Mouse (Mus musculus): ENCODE measurements around the gene Mtrf1l. TPM values are rescaled to one million over a fixed set of nuclear protein-coding genes. Genes with fewer than 3 reads are reported as not detected.

The Mtrf1l gene
- 11.9 and 15.3 TPM in 2 replicates for polyA plus RNA-seq (2015; fragmentation: Nextera tagmentation; extraction: Ambion mirVana)

DNA sequence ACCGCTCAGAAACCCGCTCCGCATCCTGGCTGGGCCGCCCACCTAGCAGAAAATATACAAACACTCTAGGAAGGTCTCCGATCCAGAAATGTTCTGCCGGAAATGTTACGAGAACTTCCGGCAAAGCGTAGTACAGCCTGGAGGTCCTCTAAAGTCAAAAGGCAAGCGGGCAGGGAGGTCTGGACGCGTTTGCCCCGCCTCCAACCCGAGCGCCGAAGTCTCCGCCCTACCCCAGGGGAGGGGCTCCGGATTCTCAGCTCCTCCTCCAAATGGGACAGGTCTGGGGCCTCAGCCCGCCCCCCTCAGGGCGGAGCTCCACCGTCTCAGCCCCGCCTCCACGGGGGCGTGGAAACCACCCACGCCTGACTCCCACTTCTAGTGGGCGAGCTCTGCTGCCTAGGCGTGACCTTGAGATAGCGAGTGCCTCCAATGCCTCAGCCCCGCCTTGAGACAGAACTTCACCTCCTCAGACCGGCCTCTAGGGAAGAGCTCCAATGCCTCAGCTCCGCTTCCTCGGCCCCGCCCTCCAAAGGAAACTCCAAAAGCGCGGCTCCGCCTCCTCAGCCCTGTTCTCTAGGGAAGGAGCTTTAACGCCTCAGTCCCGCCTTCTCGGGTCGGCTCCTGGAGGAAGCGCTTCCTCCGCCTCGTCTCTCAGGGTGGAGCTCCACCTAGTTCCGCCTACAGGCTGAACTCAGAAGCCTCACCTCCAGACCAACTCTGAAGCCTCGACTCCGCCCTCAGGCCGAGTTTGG lies at the start of gene Mtrf1l:
Mtrf1l (minus strand) TSS at position 171 of the 752 bp plus-strand sequence.
- Histone ChIP-seq H3K4me3 (peak within 1 kb of the TSS; percentile 94), H3K4me2 (peak within 1 kb of the TSS; percentile 65), H3K27me3 (no peaks in the 10 kb centered on the region), H3K9me3 (no peaks in the 10 kb centered on the region), H3K9ac (peak within 1 kb of the TSS; percentile 91), H3K27ac (replicated peaks) (peak within 1 kb of the TSS; percentile 88), H3K36me3 (peaks cover 14% of the 10 kb centered on the region), H3K4me1 (replicated peaks) (peaks cover 27% of the 10 kb centered on the region)
- under 1% methylated on average over 47 of the region's 47 CpGs for WGBS
- ATAC-seq (ENCODE audit: low read depth): peak; percentile 97

DNA sequence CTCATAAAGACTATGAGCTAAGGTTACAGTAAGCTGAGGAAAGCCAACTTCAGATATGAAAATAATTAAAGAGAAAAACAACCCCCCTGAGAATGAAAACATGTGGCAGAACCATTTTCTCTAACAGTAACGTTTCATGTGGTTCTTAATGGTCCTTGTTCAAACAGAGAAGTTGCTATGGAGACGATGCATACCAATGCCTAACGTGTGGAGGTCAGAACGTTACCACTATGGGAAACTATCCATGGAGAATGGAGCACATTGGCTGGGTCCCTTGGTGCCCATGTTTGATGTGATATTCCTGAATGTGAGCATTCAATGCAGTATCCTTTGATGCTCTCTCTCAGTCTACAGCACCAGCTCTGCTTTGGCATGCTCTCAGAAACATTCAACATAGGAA lies 47.4 kb upstream of the Mtrf1l start:
- H3K9me3 ChIP-seq: no peaks in the 10 kb centered on the region
- no peak overlapping the region for H3K9ac ChIP-seq
- no peaks in the 10 kb centered on the region for H3K27me3 ChIP-seq
- H3K4me1 ChIP-seq (replicated peaks): peaks cover 23% of the 10 kb centered on the region
- H3K4me2 ChIP-seq: no peak overlapping the region
- no peak overlapping the region for H3K27ac ChIP-seq (replicated peaks)
- H3K4me3 ChIP-seq: no peak overlapping the region
- ATAC-seq (ENCODE audit: low read depth): no peak
- WGBS: 25% methylated on average over 4 of the region's 4 CpGs
- no peaks in the 10 kb centered on the region for H3K36me3 ChIP-seq

DNA sequence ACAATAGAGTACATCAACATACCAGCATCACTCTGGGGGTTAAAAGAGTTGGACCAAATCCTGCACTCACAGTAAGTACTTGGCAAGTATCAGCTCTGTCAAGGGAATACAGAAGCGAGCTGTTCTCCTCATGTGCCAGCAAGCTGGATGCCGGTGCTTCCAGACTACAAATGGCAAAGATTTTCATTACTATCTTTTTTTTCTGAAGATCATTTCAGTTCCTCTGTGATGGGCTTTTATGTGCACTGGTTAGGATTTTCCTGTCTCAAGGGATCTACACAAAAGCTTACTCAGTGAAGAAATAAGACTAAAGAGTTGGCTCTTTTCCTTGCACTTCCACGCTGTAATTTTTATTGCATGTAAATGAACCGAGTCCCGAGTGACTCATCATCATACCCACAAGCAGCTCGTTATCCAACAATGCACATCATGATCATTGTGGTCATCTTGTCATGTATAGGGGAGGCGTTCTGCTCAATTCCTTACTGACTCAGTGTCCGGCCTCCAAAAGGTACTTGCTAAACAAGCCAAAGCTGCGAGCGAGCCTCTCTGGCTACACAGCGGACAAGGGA lies 44.4 kb upstream of the Mtrf1l start:
- 52% methylated on average over 11 of the region's 11 CpGs for WGBS
- Histone ChIP-seq H3K9ac (no peak overlapping the region), H3K4me1 (replicated peaks) (peaks cover 23% of the 10 kb centered on the region), H3K27ac (replicated peaks) (peak overlapping the region; percentile 52), H3K4me2 (0 out of 2 replicates have a peak overlapping the region, but pooled peaks have one; percentile 9), H3K9me3 (no peaks in the 10 kb centered on the region), H3K4me3 (no peak overlapping the region), H3K36me3 (no peaks in the 10 kb centered on the region), H3K27me3 (no peaks in the 10 kb centered on the region)
- ATAC-seq (ENCODE audit: low read depth): peak; percentile 73

DNA sequence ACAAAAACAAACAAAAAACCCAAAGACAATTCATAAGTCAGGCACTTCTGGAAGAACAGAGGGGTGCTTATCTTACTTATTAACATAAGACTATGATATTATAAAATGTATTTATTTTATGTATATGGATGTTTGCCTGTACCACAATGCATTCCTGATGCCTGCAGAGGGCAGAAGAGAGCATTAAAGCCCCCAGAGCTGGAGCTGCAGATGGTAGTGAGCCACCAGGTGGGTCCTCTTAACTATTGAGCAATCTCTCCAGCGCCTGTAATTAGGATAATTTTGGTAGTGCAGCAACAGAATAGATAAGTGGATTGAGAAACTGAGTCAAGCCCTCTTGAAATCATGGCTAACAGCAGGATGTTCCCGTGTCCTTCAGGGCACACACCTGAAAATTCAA lies 42.3 kb upstream of the Mtrf1l start:
- Histone ChIP-seq H3K27ac (replicated peaks) (no peak overlapping the region), H3K4me3 (no peak overlapping the region), H3K4me2 (no peak overlapping the region), H3K9me3 (no peaks in the 10 kb centered on the region), H3K36me3 (peaks cover 10% of the 10 kb centered on the region; the same call in 1 of the 2 replicates), H3K9ac (no peak overlapping the region), H3K27me3 (no peaks in the 10 kb centered on the region), H3K4me1 (replicated peaks) (peaks cover 15% of the 10 kb centered on the region)
- 45% methylated on average over 2 of the region's 2 CpGs for WGBS
- ATAC-seq (ENCODE audit: low read depth): no peak

DNA sequence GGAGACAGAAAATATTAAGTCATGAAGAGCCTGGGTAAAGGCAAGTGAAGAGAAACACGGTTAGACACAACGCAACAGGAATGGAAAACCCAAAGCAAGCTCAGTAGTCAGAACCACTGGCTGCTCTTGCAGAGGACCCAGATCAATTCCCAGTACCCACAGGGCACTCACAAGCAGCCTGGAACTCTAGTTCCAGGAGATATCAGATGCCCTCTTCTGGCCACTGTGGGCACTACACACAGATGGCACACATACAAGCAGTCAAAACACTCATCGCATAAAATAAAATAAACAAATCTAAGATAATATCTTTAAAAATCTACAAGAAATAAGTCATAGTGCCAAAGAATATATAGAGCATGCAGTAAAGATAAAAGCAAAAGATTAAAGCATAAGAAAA lies 39.0 kb upstream of the Mtrf1l start:
- H3K9ac ChIP-seq: no peak overlapping the region
- no peak overlapping the region for H3K27ac ChIP-seq (replicated peaks)
- peaks cover 11% of the 10 kb centered on the region; the same call in 1 of the 2 replicates for H3K36me3 ChIP-seq
- WGBS: 96% methylated on average over 3 of the region's 3 CpGs
- no peak overlapping the region for H3K4me3 ChIP-seq
- H3K4me2 ChIP-seq: no peak overlapping the region
- H3K27me3 ChIP-seq: no peaks in the 10 kb centered on the region
- peaks cover 8% of the 10 kb centered on the region for H3K4me1 ChIP-seq (replicated peaks)
- ATAC-seq (ENCODE audit: low read depth): no peak
- no peaks in the 10 kb centered on the region for H3K9me3 ChIP-seq

DNA sequence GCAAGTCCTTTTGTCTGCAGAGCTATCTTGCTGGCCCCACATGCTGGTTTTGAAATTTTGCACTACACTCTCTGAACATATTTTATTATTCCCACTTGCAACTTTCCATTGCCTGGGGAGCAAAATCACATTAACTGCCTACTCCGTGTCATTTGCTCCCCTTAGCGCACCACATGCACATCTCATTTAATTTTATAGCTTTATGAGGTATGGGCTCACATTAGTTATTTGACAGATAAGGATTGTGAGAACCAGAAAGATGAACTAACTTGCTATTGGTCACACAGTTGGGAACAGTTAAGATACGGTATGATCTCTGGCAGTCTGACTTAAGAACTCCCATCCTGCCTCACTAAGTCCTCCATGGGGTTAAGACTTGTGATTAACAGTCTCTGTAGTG lies 37.1 kb upstream of the Mtrf1l start:
- no peaks in the 10 kb centered on the region for H3K27me3 ChIP-seq
- peaks cover 16% of the 10 kb centered on the region; the same call in 1 of the 2 replicates for H3K36me3 ChIP-seq
- H3K27ac ChIP-seq (replicated peaks): peak overlapping the region; percentile 46; the same call in 1 of the 2 replicates
- ATAC-seq (ENCODE audit: low read depth): peak; percentile 63
- WGBS: 54% methylated on average over 3 of the region's 3 CpGs
- H3K4me1 ChIP-seq (replicated peaks): peaks cover 4% of the 10 kb centered on the region; the same call in 1 of the 2 replicates
- no peak overlapping the region for H3K4me2 ChIP-seq
- H3K9me3 ChIP-seq: no peaks in the 10 kb centered on the region
- no peak overlapping the region for H3K9ac ChIP-seq
- no peak overlapping the region for H3K4me3 ChIP-seq

DNA sequence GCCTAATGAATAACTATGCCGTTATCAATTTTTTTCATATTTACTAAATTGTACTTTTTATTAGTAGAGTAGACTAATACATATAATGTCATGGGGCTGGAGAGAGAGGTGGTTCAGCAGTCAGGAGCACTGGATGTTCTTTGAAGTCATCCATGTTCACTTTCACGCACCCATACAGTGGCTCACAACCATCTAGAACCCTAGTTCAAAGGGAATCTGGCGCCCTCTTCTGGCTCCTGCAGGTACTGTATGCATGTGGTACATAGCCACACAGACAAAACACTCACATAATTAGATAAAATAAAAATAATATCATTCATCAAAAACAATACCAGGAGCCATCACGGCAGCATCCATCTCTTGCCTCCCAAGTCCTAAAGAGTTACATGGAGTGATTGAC lies 36.0 kb upstream of the Mtrf1l start:
- 74% methylated on average over 4 of the region's 4 CpGs for WGBS
- no peak for ATAC-seq (ENCODE audit: low read depth)
- Histone ChIP-seq H3K9ac (no peak overlapping the region), H3K36me3 (peaks cover 16% of the 10 kb centered on the region; the same call in 1 of the 2 replicates), H3K27me3 (no peaks in the 10 kb centered on the region), H3K9me3 (no peaks in the 10 kb centered on the region), H3K4me1 (replicated peaks) (peaks cover 4% of the 10 kb centered on the region; the same call in 1 of the 2 replicates), H3K4me2 (no peak overlapping the region), H3K27ac (replicated peaks) (no peak overlapping the region), H3K4me3 (no peak overlapping the region)

DNA sequence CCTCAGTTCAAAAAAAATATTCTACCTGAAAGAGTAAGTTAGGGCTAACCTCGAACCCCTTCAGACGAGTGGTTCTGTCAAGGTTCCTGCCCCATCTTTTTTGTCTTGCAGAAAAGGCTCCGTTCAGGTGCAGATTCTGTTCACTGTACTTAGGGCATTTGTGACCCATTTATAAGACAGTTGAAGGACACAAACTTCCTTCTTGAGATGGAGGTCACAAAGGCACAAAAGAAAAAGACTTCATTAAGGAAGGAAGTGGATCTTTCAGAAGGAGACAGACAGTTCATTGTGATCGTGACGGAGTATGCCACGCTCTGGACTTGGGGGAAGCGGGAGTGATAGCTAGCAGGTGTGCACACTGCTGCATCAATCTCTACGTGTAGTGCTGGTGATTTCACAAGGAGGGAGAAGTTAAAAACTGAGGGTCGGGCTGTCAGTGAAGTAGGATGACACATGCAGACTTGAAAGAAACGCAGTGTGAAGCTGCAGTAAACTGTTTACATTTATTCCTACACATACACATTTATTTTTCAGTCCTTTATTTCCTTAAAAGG lies 34.4 kb upstream of the Mtrf1l start:
- Histone ChIP-seq H3K27ac (replicated peaks) (no peak overlapping the region), H3K4me2 (no peak overlapping the region), H3K4me1 (replicated peaks) (peaks cover 4% of the 10 kb centered on the region; the same call in 1 of the 2 replicates), H3K36me3 (peaks cover 16% of the 10 kb centered on the region; the same call in 1 of the 2 replicates), H3K9ac (no peak overlapping the region), H3K4me3 (no peak overlapping the region), H3K9me3 (no peaks in the 10 kb centered on the region), H3K27me3 (no peaks in the 10 kb centered on the region)
- WGBS: 62% methylated on average over 10 of the region's 10 CpGs
- ATAC-seq (ENCODE audit: low read depth): no peak

DNA sequence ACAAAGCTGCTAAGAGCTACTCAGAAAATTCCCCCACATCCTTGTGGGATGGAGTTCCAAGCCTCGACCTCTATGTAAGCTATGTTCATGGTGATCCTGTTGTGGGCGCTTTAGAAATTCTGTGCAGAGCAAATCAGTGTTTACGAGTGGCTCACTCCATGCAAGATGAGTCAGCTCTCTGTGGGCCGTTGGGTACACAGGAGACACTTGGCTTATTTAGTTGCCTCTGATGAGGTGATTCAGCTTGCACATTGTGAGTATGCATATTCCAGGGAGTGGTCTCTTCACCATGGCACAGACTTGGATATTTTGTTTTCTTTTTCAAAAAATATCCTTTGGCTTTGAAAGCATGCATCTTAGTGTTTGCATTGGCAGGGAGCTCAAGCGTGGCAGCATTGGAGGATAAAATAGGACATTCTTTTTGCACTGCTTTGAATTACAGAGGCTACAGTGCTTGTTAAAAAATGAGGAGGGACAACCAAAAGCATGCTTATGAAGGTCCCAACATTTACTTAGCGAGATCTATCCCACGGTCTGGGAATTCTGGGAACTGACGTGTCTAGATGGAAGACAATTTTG lies 29.7 kb upstream of the Mtrf1l start:
- no peak overlapping the region for H3K4me3 ChIP-seq
- ATAC-seq (ENCODE audit: low read depth): no peak
- H3K4me1 ChIP-seq (replicated peaks): no peaks in the 10 kb centered on the region
- no peaks in the 10 kb centered on the region for H3K9me3 ChIP-seq
- no peaks in the 10 kb centered on the region for H3K27me3 ChIP-seq
- H3K9ac ChIP-seq: no peak overlapping the region
- H3K4me2 ChIP-seq: no peak overlapping the region
- 0 out of 2 replicates have a peak, but pooled peaks cover 5% of the 10 kb centered on the region for H3K36me3 ChIP-seq
- no peak overlapping the region for H3K27ac ChIP-seq (replicated peaks)
- 85% methylated on average over 8 of the region's 8 CpGs for WGBS

DNA sequence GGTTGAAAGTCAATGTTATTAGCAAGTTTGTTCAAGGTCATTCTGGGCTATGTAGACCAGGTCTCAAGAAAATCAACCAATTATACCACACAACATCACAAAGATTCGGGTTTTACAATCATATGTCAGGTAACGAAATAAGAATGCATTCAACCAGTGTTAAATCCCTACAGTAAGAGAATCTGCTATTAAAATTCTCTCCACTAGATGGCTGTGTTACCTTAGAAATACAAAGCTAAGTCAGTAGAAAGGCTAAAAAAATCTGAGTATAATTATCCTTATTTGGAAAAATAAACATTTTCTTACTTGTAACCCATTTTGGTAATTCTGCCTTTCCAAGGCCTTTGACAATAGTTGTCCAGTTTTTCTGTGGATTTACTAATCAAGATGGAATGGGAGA lies 23.2 kb upstream of the Mtrf1l start:
- no peak overlapping the region for H3K27ac ChIP-seq (replicated peaks)
- H3K4me3 ChIP-seq: no peak overlapping the region
- H3K4me2 ChIP-seq: no peak overlapping the region
- no peaks in the 10 kb centered on the region for H3K27me3 ChIP-seq
- no peak for ATAC-seq (ENCODE audit: low read depth)
- H3K4me1 ChIP-seq (replicated peaks): no peaks in the 10 kb centered on the region; the same call in 1 of the 2 replicates
- WGBS: 43% methylated on average over 2 of the region's 2 CpGs
- H3K36me3 ChIP-seq: no peaks in the 10 kb centered on the region
- no peaks in the 10 kb centered on the region for H3K9me3 ChIP-seq
- H3K9ac ChIP-seq: no peak overlapping the region

DNA sequence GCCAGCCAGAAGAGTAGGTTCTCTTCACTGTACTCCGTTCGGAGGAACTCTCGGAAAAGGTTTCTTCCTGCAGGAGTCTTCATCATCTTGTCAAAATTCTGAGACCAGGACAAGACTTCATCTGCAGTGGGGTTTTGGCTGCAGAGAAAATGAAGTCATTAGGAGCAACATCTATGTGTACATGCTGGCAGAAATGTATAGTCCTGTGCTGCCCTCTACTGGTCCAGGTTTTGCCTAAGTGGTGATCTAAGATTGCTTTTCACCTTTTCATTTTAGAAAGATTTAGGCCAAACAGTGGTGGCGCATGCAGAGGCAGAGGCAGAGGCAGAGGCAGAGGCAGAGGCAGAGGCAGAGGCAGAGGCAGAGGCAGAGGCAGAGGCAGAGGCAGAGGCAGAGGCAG lies 17.7 kb upstream of the Mtrf1l start:
- H3K9me3 ChIP-seq: no peaks in the 10 kb centered on the region
- ATAC-seq (ENCODE audit: low read depth): no peak
- no peaks in the 10 kb centered on the region for H3K27me3 ChIP-seq
- H3K9ac ChIP-seq: no peak overlapping the region
- WGBS: 76% methylated on average over 4 of the region's 4 CpGs
- H3K36me3 ChIP-seq: peaks cover 31% of the 10 kb centered on the region
- no peak overlapping the region for H3K4me3 ChIP-seq
- no peaks in the 10 kb centered on the region; the same call in 1 of the 2 replicates for H3K4me1 ChIP-seq (replicated peaks)
- no peak overlapping the region for H3K4me2 ChIP-seq
- no peak overlapping the region for H3K27ac ChIP-seq (replicated peaks)
